Comparison of ENCODE assay signal across 41 mouse cellular contexts in genomic region chr17:35653086-35653485, GRCm38 (mm10). TPM values are rescaled to one million over a fixed set of nuclear protein-coding genes. Genes with fewer than 3 reads are reported as not detected.
DNase-seq lines count a peak whose midpoint lies in the region; ATAC-seq and TF ChIP-seq lines count a peak whose summit lies in the region.
"Had no signal": no experiment of that assay in that cellular context is flagged by ENCODE, and none has a peak within 500 bp of the region (broad histone marks: within the 10 kb centered on the region; RNA-seq: fewer than 3 reads in every experiment).

No protein-coding gene starts in this region.

- peaks cover 39% of the 10 kb centered on the region for H3K36me3 ChIP-seq in forebrain, embryonic 10.5 days (replicated peaks)
- peaks cover 13% of the 10 kb centered on the region for H3K36me3 ChIP-seq in forebrain, embryonic 16.5 days (ENCODE audit: control insufficient read depth, insufficient read depth)
- peaks cover 23% of the 10 kb centered on the region; the same call in 1 of the 2 replicates for H3K36me3 ChIP-seq in kidney, postnatal 0 days (ENCODE audit: insufficient read depth, low read length)

- DNase-seq in forebrain, embryonic 10.5 days (ENCODE audit: extremely low spot score, low spot score), result no peak
- no peak for DNase-seq in kidney, postnatal 0 days (ENCODE audit: low spot score)
- no peak for DNase-seq in kidney, postnatal 10 days
- peak; percentile 33 for DNase-seq in thymus, postnatal 4 days
- no peak for DNase-seq in thymus, adult 18-20 months
- no peak for DNase-seq in right cerebral cortex, postnatal 36 days (ENCODE audit: low spot score in 2 of 2)
- DNase-seq in left cerebral cortex, postnatal 36 days (ENCODE audit: low spot score in 2 of 2), result no peak
- DNase-seq: adrenal gland, adult 2 months; adrenal gland, postnatal 36 days; cerebellum, adult 18-20 months; cerebellum, postnatal 10 days; gastrocnemius, postnatal 10 days; heart, postnatal 14 days; kidney, adult 8-10 months; thymus, postnatal 25 days had no signal

- H3K27ac ChIP-seq in forebrain, embryonic 10.5 days, result 0 out of 2 replicates have a peak overlapping the region, but pooled peaks have one; percentile 3
- H3K27ac ChIP-seq in forebrain, embryonic 16.5 days (ENCODE audit: low read length), result no peak overlapping the region
- H3K27ac ChIP-seq in kidney, postnatal 0 days, result peak overlapping the region; percentile 64; the same call in 1 of the 2 replicates
- H3K27ac ChIP-seq: forebrain, embryonic 12.5 days; intestine, embryonic 15.5 days; limb, embryonic 12.5 days; liver, embryonic 15.5 days; neural tube, embryonic 12.5 days had no signal

- H3K4me1 ChIP-seq in forebrain, embryonic 10.5 days, result peaks cover 32% of the 10 kb centered on the region
- H3K4me1 ChIP-seq in forebrain, embryonic 16.5 days (replicated peaks; ENCODE audit: control insufficient read depth, insufficient read depth, low read length), result no peaks in the 10 kb centered on the region
- H3K4me1 ChIP-seq in kidney, postnatal 0 days (replicated peaks; ENCODE audit: insufficient read depth, low read length), result peaks cover 6% of the 10 kb centered on the region; the same call in 1 of the 2 replicates
- H3K4me1 ChIP-seq: forebrain, embryonic 12.5 days; liver, embryonic 15.5 days; neural tube, embryonic 12.5 days had no signal

- intact Hi-C loops in left cerebral cortex, postnatal 36 days (cut with DNase I), result no loop called here

- H3K27me3 ChIP-seq in forebrain, embryonic 10.5 days (ENCODE audit: poor library complexity, severe bottlenecking), result no peaks in the 10 kb centered on the region
- no peaks in the 10 kb centered on the region for H3K27me3 ChIP-seq in forebrain, embryonic 16.5 days (replicated peaks; ENCODE audit: control insufficient read depth, insufficient read depth, low read length)
- H3K27me3 ChIP-seq in kidney, postnatal 0 days (ENCODE audit: insufficient read depth, low read length), result no peaks in the 10 kb centered on the region
- H3K27me3 ChIP-seq: forebrain, embryonic 12.5 days; intestine, embryonic 15.5 days; limb, embryonic 12.5 days; liver, embryonic 15.5 days; neural tube, embryonic 12.5 days had no signal

- 84% methylated on average over 2 of the region's 2 CpGs for WGBS in forebrain, embryonic 10.5 days
- WGBS in forebrain, embryonic 16.5 days, result 88% methylated on average over 2 of the region's 2 CpGs
- 78% methylated on average over 2 of the region's 2 CpGs for WGBS in kidney, postnatal 0 days

- TF ChIP-seq CTCF in kidney, postnatal 0 days (IDR thresholded peaks at IDR 0.05; ENCODE audit: low read depth), result no peak

- no peak overlapping the region for H3K4me3 ChIP-seq in forebrain, embryonic 10.5 days
- H3K4me3 ChIP-seq in forebrain, embryonic 16.5 days (replicated peaks; ENCODE audit: low read length), result no peak overlapping the region
- H3K4me3 ChIP-seq in kidney, postnatal 0 days (replicated peaks; ENCODE audit: low read depth, low read length), result no peak overlapping the region
- H3K4me3 ChIP-seq: erythroblast, embryonic 14.5 days; forebrain, embryonic 12.5 days; intestine, embryonic 15.5 days; limb, embryonic 12.5 days; liver, embryonic 15.5 days; myocyte; neural tube, embryonic 12.5 days had no signal

- H3K9ac ChIP-seq in forebrain, embryonic 16.5 days (replicated peaks; ENCODE audit: low read depth, low read length), result no peak overlapping the region
- no peak overlapping the region for H3K9ac ChIP-seq in kidney, postnatal 0 days (ENCODE audit: low read depth, low read length)
- H3K9ac ChIP-seq: forebrain, embryonic 12.5 days; intestine, embryonic 15.5 days; limb, embryonic 12.5 days; liver, embryonic 15.5 days; neural tube, embryonic 12.5 days had no signal

- no peaks in the 10 kb centered on the region for H3K9me3 ChIP-seq in forebrain, embryonic 10.5 days
- no peaks in the 10 kb centered on the region for H3K9me3 ChIP-seq in forebrain, embryonic 16.5 days (ENCODE audit: control insufficient read depth, low read length)
- H3K9me3 ChIP-seq in kidney, postnatal 0 days (replicated peaks; ENCODE audit: low read length), result no peaks in the 10 kb centered on the region
- H3K9me3 ChIP-seq: forebrain, embryonic 12.5 days; intestine, embryonic 15.5 days; limb, embryonic 12.5 days; liver, embryonic 15.5 days; neural tube, embryonic 12.5 days had no signal

- ATAC-seq in forebrain, embryonic 16.5 days, result no peak
- no peak for ATAC-seq in kidney, postnatal 0 days (replicated peaks; ENCODE audit: low FRiP score, low read depth)
- ATAC-seq: activated CD4-positive, CD25-positive, alpha-beta regulatory T cell, adult 4 months; hindbrain, embryonic 16.5 days; intestine, embryonic 15.5 days; midbrain, embryonic 16.5 days had no signal

- H3K4me2 ChIP-seq in forebrain, embryonic 16.5 days (ENCODE audit: low read length), result no peak overlapping the region
- no peak overlapping the region for H3K4me2 ChIP-seq in kidney, postnatal 0 days (ENCODE audit: low read length)
- H3K4me2 ChIP-seq: forebrain, embryonic 12.5 days; intestine, embryonic 15.5 days; limb, embryonic 12.5 days; liver, embryonic 15.5 days; midbrain, embryonic 11.5 days; neural tube, embryonic 12.5 days had no signal

RNA-seq across cellular contexts. Expression of gene Mucl3, which starts 9.6 kb away (rescaled TPM):
- 0.12 and 0.14 TPM in 2 replicates for polyA plus RNA-seq in forebrain, embryonic 10.5 days (2016; fragmentation: Nextera tagmentation; extraction: Ambion mirVana)
- 0.08 TPM in 1 of 2 replicates, not detected in the other for polyA plus RNA-seq in forebrain, embryonic 16.5 days (2015; fragmentation: Nextera tagmentation; extraction: Ambion mirVana)
- 0.11 and 0.13 TPM in 2 replicates for polyA plus RNA-seq in kidney, postnatal 0 days (2015; fragmentation: Nextera tagmentation; extraction: Ambion mirVana)
- not detected for total RNA-seq in left cerebral cortex, postnatal 36 days (2021)
- total RNA-seq: adrenal gland, adult 2 months; adrenal gland, postnatal 36 days; common myeloid progenitor, adult 5-6 weeks; gastrocnemius, postnatal 10 days; heart, adult 8-10 months; heart, postnatal 14 days; layer of hippocampus, adult 18-20 months; layer of hippocampus, postnatal 10 days; left cerebral cortex, adult 18-20 months; left cerebral cortex, postnatal 14 days; liver, adult 2 months; megakaryocyte, adult 5-6 weeks had no signal
- polyA plus RNA-seq: adrenal gland, adult 2 months; erythroblast, embryonic 14.5 days; gonadal fat pad, adult 2 months; heart, embryonic 14.5 days; hindbrain, embryonic 16.5 days; liver, adult 2 months; midbrain, embryonic 11.5 days; neural tube, embryonic 12.5 days had no signal

RNA-seq across cellular contexts. Expression of gene Vars2, which starts 14.3 kb away (rescaled TPM):
- 19.3 and 20.2 TPM in 2 replicates for polyA plus RNA-seq in forebrain, embryonic 10.5 days (2016; fragmentation: Nextera tagmentation; extraction: Ambion mirVana)
- polyA plus RNA-seq in forebrain, embryonic 16.5 days (2015; fragmentation: Nextera tagmentation; extraction: Ambion mirVana), result 19.0 and 19.8 TPM in 2 replicates
- polyA plus RNA-seq in kidney, postnatal 0 days (2015; fragmentation: Nextera tagmentation; extraction: Ambion mirVana), result 12.7 and 13.5 TPM in 2 replicates
- 10 to 100 TPM; 30.1 to 40.0 TPM for total RNA-seq in left cerebral cortex, postnatal 36 days (2021)

RNA-seq across cellular contexts. Expression of gene Gtf2h4, which starts 20.5 kb away (rescaled TPM):
- 59.3 and 62.3 TPM in 2 replicates for polyA plus RNA-seq in forebrain, embryonic 10.5 days (2016; fragmentation: Nextera tagmentation; extraction: Ambion mirVana)
- polyA plus RNA-seq in forebrain, embryonic 16.5 days (2015; fragmentation: Nextera tagmentation; extraction: Ambion mirVana), result 34.6 and 35.3 TPM in 2 replicates
- polyA plus RNA-seq in kidney, postnatal 0 days (2015; fragmentation: Nextera tagmentation; extraction: Ambion mirVana), result 35.6 and 36.5 TPM in 2 replicates
- total RNA-seq in left cerebral cortex, postnatal 36 days (2021), result 10 to 100 TPM; 26.8 to 29.9 TPM

RNA-seq across cellular contexts. Expression of gene Gm9573, which starts 26.6 kb away (rescaled TPM):
- polyA plus RNA-seq in forebrain, embryonic 10.5 days (2016; fragmentation: Nextera tagmentation; extraction: Ambion mirVana), result not detected in 2 replicates
- polyA plus RNA-seq in forebrain, embryonic 16.5 days (2015; fragmentation: Nextera tagmentation; extraction: Ambion mirVana), result not detected in 2 replicates
- not detected in 2 replicates for polyA plus RNA-seq in kidney, postnatal 0 days (2015; fragmentation: Nextera tagmentation; extraction: Ambion mirVana)
- not detected for total RNA-seq in left cerebral cortex, postnatal 36 days (2021)
- total RNA-seq: adrenal gland, adult 2 months; adrenal gland, postnatal 36 days; CH12.LX; common myeloid progenitor, adult 5-6 weeks; gastrocnemius, postnatal 10 days; heart, adult 8-10 months; heart, postnatal 14 days; layer of hippocampus, adult 18-20 months; layer of hippocampus, postnatal 10 days; left cerebral cortex, adult 18-20 months; left cerebral cortex, postnatal 14 days; liver, adult 2 months; megakaryocyte, adult 5-6 weeks had no signal
- polyA plus RNA-seq: activated CD4-positive, CD25-positive, alpha-beta regulatory T cell, adult 4 months; adrenal gland, adult 2 months; brain, embryonic 14.5 days; C2C12; erythroblast, embryonic 14.5 days; forebrain, embryonic 12.5 days; heart, embryonic 14.5 days; hindbrain, embryonic 11.5 days; hindbrain, embryonic 16.5 days; intestine, embryonic 15.5 days; limb, embryonic 12.5 days; liver, adult 2 months; liver, embryonic 15.5 days; midbrain, embryonic 11.5 days; midbrain, embryonic 16.5 days; myocyte; neural tube, embryonic 12.5 days had no signal

RNA-seq across cellular contexts. Expression of gene Ddr1, which starts 51.3 kb away (rescaled TPM):
- polyA plus RNA-seq in forebrain, embryonic 10.5 days (2016; fragmentation: Nextera tagmentation; extraction: Ambion mirVana), result 105 and 112 TPM in 2 replicates
- 113 and 116 TPM in 2 replicates for polyA plus RNA-seq in forebrain, embryonic 16.5 days (2015; fragmentation: Nextera tagmentation; extraction: Ambion mirVana)
- 89.1 and 94.3 TPM in 2 replicates for polyA plus RNA-seq in kidney, postnatal 0 days (2015; fragmentation: Nextera tagmentation; extraction: Ambion mirVana)
- total RNA-seq in left cerebral cortex, postnatal 36 days (2021), result 10 to 100 TPM; 52.5 to 69.9 TPM
- total RNA-seq: common myeloid progenitor, adult 5-6 weeks had no signal
- polyA plus RNA-seq: erythroblast, embryonic 14.5 days had no signal
